Mouse (Mus musculus): ENCODE data around the gene Kir3dl1. TPM values are rescaled to one million over a fixed set of nuclear protein-coding genes. Genes with fewer than 3 reads are reported as not detected.
"Not testable (repeated sequence)": the region's sequence is repeated elsewhere in the genome, so short reads cannot be mapped to it uniquely, and the experiment has no call there.

Kir3dl1 gene
- polyA plus RNA-seq (2016; fragmentation: Nextera tagmentation; extraction: Ambion mirVana) = not detected in 2 replicates

DNA sequence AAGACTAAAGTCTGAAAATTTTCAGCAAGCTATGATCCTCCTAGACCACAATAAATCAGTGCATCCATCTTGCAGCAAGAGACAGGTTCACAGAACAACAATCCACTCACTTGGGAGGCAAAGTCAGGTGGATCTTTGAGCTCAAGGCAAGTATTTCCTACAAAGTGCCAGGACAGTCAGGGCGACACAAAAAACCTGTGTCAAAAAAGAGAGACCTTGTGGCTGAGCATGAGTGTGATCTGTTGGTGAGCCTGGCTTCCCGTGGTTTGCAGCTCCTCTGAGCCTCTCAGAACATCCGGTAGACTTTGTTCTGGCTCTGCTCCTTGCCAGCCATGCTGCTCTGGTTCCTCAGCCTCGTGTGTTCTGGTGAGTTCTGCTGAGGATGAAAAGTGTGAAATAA, at the start of gene Kir3dl1:
Kir3dl1 (plus strand) TSS at position 301 of the 400 bp plus-strand sequence.
- H3K9me3 ChIP-seq (replicated peaks); H3K36me3 ChIP-seq; H3K27ac ChIP-seq; H3K4me3 ChIP-seq; DNase-seq (ENCODE audit: low spot score); H3K4me1 ChIP-seq; H3K27me3 ChIP-seq (ENCODE audit: low read depth, poor library complexity, severe bottlenecking): not testable (repeated sequence)
- WGBS = 83% methylated on average over 4 of the region's 4 CpGs

DNA sequence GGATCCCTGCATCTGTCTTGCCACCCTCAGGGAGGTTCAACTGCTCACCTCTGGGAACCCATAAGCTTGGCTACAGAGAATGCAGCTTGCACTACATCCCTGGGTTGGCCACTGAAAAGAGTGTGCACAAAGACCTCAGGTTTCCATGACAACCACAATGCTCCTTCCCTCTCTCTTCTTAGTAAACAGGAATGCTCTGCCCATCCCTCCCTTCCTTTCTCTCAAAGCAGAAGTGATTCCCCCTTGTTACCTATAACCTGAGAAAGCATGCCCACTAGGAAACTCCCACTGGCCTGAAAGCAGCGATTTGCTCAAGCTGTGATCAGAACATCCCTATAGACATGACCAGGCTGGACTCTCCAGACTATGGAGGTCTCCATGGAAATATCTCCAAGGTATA, 26.2 kb downstream of the Kir3dl1 start, which contains the start of gene Kir3dl2:
Kir3dl2 (minus strand) TSS at position 101 of the 400 bp plus-strand sequence.
- not testable (repeated sequence) for H3K36me3 ChIP-seq; DNase-seq (ENCODE audit: low spot score); H3K4me3 ChIP-seq; H3K27ac ChIP-seq; H3K9me3 ChIP-seq (replicated peaks); H3K27me3 ChIP-seq (ENCODE audit: low read depth, poor library complexity, severe bottlenecking); H3K4me1 ChIP-seq
- 78% methylated on average over 1 of the region's 1 CpGs for WGBS

DNA sequence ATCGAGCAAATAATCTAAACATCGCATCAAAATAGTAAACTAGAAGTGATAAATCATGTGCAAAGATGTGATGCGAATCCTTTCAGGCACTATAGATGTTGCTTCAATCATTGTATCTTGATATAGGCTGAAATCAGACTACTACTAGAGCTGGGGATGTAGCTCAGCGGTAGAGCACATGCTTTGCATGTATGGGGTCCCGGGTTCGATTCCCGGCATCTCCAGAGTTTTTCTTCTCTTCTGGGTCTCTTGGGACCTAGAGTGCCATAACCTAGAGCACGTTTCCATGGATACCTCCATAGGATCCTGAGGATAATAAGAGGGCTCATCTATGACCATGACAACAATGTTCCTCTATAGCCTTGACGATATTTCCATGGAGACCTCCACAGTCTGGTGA, 51.3 kb downstream of the Kir3dl1 start:
- H3K4me3 ChIP-seq; H3K36me3 ChIP-seq; H3K4me1 ChIP-seq; H3K27me3 ChIP-seq (ENCODE audit: low read depth, poor library complexity, severe bottlenecking); H3K9me3 ChIP-seq (replicated peaks); DNase-seq (ENCODE audit: low spot score); H3K27ac ChIP-seq: not testable (repeated sequence)
- WGBS = 93% methylated on average over 9 of the region's 9 CpGs

Other genes starting within 250 kb of the Kir3dl1 start
- gene Bex3, start 247.7 kb upstream of the Kir3dl1 start, polyA plus RNA-seq (2016; fragmentation: Nextera tagmentation; extraction: Ambion mirVana) = 633 and 675 TPM in 2 replicates
- gene Kir3dl2, start 26.1 kb downstream of the Kir3dl1 start, polyA plus RNA-seq (2016; fragmentation: Nextera tagmentation; extraction: Ambion mirVana) = not detected in 2 replicates
- gene Tceal3, start 72.8 kb downstream of the Kir3dl1 start, polyA plus RNA-seq (2016; fragmentation: Nextera tagmentation; extraction: Ambion mirVana) = 2.7 and 4.8 TPM in 2 replicates
- 5.1 and 6.0 TPM in 2 replicates for gene Tceal1, start 190.0 kb downstream of the Kir3dl1 start, polyA plus RNA-seq (2016; fragmentation: Nextera tagmentation; extraction: Ambion mirVana)
- gene Morf4l2, start 225.7 kb downstream of the Kir3dl1 start, polyA plus RNA-seq (2016; fragmentation: Nextera tagmentation; extraction: Ambion mirVana) = 552 and 564 TPM in 2 replicates